Mouse (Mus musculus) layer of hippocampus, postnatal 14 days (tissue): ENCODE measurements at regions not wholly inside any gene's neighbourhood (a gene's known extent, or its start where the extent isn't known, plus 50 kb on each side); places are given as distances from the start of the nearest gene placed in this dataset.
A peak's percentile ranks its signal among the peaks of the same experiment; 100 is the strongest.

Source experiments
- DNase-seq, 2 experiments: peaks; one replicate each; pipeline ENCODE4 v3.0.0; 2021 to 2022; ENCODE audit warnings: low spot score in 2 of 2, mixed read lengths in 1 of 2

- DNase-seq, result no peak
Measured at GRCm38 (mm10) chr16:52747744-52748143, 293.9 kb upstream of the Alcam start.

DNA sequence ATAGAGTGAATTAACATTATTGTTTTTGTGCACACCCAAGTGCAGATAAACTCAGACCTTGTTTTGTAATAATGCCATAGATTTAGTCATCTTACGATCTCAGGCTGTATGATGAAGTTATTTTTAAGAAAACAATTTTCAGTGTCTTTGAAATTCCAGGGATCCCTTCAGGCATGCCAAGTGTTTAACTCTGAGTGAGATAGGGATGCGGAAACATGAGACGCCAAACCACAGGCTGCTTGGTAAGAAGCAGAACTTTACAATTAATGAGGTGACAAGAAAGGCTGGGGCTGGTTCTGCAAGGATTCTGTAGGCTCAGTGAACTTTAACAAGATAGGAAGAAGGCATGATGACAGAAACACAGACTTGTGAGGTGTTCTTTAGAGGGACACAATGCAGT is 292.3 kb upstream of the Alcam start:
- DNase-seq, result no peak

- DNase-seq, result peak in 1 of 2 experiments; percentile 0
Measured at GRCm38 (mm10) chr16:52744720-52745119, 290.8 kb upstream of the Alcam start.

GRCm38 (mm10) chr16:52742166-52742565 is 288.3 kb upstream of the Alcam start:
- DNase-seq, result no peak

DNA sequence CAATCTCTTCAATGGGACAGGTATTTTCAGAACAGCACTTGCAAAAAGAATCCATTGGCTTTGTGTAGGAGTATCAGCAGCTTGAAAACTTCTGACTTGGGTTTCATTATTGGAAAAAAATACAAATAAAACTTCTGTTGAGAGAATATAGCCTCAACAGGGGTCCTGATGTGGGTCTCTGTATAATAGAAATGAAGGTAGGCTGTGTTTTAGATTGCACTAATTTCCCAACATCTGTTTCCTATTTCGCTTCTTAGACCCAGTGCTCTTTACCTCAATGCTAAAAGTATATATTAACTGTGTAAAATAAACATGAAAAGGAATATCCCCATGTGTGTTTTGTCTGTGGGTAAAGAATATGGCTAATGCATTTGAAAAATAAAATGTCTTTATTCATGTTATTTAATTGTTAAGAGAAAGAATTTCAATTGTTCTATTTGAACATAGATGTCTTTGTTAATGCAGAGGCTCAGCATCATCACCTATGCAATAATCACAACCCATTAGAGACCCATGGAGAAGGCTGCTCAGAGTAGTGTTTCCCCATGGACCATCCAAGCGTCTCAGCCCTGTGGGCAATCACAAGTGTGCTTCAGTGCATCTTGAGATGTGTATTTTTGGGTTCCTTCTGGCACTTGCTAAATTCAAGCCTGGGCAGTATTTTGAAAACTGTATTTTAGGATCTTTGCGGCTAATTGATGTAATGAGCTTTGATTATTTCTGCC is 272.4 kb upstream of the Alcam start:
- no peak for DNase-seq

- DNase-seq, result no peak
Measured at GRCm38 (mm10) chr16:52718231-52718932, 264.5 kb upstream of the Alcam start.

DNA sequence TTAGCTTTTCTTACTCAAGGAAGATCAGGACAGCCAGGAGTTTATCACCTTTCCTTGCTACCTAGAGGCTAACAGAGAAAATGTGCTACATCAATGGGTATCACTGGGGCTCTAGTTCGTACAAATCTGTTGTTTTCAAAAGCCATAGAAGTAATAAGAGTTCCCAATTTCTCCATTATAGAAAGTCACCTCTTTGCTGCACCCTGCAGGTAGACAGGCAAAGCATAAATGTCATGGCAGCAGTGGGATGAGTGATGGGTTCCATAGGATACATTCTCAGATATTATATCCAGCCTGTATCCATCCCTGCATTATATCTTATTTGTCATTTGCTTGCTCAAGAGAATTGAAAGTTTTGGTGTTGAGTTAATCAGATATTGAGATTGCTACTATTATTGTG is 236.4 kb upstream of the Alcam start:
- DNase-seq, result no peak

- no peak for DNase-seq
Measured at GRCm38 (mm10) chr16:52654825-52655224, 201.0 kb upstream of the Alcam start.
